Mouse (Mus musculus) liver, adult 2 months (tissue): ENCODE results near the gene Gm10717.
"Not testable (repeated sequence)": the region's sequence is repeated elsewhere in the genome, so short reads cannot be mapped to it uniquely, and the experiment has no call there.

Experiments
- CTCF ChIP-seq: fragments of 200-500 bp; IDR thresholded peaks from 2 replicates; pipeline ENCODE4 v1.5.1; 2011; ENCODE audit warnings: low read depth, low read length, control low read depth
- POLR2A ChIP-seq: fragments of 200-500 bp; IDR thresholded peaks from 2 replicates; pipeline ENCODE4 v1.6.1; 2011; ENCODE audit warnings: low read length, control low read depth; ENCODE audit not compliant: insufficient read depth; ENCODE audit errors: extremely low read depth

DNA sequence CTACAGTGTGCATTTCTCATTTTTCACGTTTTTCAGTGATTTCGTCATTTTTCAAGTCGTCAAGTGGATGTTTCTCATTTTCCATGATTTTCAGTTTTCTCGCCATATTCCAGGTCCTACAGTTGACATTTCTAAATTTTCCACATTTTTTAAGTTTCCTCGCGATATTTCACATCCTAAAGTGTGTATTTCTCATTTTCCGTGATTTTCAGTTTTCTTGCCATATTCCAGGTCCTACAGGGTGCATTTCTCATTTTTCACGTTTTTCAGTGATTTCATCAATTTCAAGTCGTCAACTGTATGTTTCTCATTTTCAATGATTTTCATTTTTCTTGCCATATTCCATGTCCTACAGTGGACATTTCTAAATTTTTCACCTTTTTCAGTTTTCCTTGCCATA lies 9.9 kb upstream of the Gm10717 start, which contains the start of gene Gm10720:
- not testable (repeated sequence) for TF ChIP-seq POLR2A, CTCF
